Mouse (Mus musculus) spleen, adult 12 weeks (tissue): ENCODE measurements at regions not wholly inside any gene's neighbourhood (a gene's known extent, or its start where the extent isn't known, plus 50 kb on each side); places are given as distances from the start of the nearest gene placed in this dataset.

ENCODE experiments used
- DNase-seq: peaks from one replicate; pipeline ENCODE4 v3.0.0; 2022; ENCODE audit warnings: low spot score

DNA sequence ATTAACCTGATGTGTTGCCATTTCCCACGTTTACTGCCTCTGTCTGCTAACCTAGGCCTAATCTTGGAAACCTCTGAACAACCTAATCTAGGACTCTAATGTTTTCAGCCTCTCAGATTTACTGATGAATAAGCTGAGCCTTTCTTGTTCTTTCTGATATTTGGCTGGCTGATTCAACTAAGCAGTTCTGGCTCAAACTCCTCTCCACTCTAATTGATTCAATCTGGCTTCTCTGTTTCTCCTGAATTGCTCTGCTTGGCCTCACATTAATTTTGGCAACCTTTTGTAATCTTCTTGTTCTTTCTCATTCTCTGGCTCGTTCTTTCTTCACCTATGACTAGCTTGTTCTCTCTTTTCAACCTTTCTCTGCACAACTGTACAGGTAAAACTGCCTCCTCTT is 1561.2 kb upstream of the Zeb2 start:
- DNase-seq = no peak

DNA sequence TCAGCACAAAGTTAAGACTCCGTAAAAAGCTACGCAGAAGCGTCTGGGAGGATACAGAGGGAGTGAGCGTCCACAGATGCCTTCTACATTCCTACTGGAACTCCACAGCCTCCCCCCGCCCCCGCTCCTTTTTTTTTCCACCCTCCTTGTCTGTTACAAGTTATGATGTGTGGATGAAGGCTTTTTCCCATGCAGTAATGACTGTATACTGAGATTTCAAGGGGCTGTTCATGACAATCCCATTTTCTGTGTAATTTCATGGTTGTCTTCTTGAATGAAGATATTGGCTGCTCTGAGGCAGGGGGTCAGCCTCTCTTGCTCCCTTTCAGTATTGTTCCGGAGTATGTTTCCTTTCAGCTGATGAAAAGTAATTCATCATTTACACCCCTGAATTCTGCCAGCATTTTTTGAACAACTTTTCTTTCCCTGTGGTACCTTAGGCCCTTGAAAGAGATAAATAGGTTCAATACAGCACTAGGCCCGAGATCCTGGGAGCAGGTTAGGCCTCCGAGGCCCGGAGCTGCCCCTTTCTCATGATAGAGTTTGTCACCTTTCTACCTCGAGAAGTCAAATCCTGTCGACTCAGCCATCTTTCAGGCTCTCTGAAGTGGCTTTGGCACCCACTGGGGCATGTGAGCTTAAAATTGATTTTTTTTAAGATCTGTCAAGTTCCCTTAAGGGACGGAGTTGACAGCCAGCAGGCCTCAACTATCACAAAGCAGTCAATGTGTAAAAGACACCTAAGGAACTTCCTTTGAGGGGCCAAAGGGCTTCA is 1552.5 kb upstream of the Zeb2 start:
- no peak for DNase-seq

DNA sequence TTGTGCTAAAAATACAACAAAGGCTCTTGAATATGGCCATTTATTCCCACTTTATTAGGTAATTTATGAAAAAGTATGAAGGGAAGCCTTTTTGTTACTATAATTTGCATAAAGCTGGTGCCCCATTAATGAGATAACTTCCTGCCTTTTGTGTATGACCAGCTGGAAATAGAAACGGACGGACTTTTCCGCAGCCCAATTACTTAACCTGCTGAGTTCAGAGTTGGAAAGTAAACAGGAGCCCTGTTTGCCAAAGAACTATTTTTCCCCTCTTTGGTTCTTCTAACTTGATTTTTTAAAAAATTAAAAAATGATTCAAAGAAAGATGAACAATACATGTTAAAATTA is 1549.8 kb upstream of the Zeb2 start:
- DNase-seq = no peak

DNA sequence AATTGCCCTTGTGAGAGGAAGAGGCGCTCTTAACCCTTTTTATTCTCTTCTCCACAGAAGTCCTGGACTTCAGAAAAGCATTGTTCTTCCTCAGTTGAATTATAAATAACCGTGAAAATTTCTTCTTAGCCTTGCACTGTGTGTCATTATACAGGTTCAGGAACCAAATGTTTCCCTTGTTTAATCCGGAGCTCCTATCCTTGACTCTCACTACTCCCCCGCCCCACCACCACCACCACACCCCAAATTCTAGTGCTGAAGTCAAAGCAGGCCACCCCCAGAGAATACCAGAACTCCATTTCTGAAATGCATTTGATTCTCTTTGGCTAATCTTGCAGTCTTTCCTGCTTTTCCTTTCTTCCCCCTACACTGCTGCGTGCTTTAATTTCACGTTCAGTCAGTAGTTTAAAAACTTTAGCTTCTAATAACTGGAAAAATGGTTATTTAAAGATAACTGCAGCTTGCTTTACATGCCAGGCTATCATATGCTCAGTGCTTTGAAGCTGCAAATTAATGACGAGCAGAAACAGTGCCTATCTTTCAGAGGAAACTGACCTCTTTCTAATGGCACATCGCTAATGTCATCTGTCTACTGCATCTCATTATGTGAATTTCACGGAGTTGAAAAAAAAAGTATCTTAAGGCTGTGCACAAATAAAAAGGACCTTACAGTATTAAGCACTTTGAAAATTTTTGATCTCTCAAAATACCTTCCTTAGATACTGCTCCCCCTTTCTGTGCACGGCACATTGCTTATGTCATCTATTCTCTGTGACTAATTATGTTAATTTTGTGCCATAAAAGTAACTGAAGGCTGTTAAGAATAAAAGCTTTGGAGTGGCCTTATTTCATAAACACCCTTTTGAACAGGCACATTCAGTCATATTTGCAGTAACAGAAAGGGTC is 1549.1 kb upstream of the Zeb2 start:
- no peak for DNase-seq

DNA sequence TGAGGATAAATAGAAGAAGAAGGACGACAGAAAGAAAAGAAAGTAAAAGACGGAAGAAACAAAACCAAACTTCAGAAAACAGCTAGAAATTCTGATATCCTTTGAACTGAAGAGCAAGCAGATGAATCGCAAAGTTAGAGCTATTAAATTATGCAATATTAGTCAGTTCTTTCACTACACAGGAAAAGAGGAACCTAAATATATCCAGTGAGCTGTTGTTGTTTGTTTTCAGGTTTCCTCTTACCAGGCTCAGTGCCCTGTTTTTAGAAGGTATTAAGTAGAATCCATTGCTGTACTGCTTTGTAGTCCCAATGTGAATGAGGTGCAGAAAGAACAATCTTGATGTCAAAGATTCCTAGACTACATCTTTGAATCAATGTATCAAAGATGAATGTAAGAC is 1544.7 kb upstream of the Zeb2 start:
- DNase-seq = no peak

DNA sequence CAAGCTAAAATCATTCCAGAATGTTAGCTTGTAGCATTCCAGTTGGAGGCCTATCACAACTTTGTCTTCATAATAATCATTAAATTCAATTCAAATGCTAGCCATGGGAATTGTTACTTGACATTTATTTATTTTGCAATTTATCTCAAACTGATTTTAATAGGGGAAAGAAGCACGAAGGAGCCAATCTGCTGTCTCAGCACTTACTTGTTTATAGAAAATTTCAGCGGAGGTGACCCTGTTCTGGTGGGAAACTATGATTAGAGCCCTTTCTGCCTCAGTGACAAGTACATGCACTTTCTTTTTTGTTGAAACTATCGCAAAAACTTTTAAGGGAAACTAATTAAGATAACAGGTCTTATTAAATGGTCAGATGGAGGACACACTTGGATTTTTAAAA is 1543.4 kb upstream of the Zeb2 start:
- DNase-seq = no peak

DNA sequence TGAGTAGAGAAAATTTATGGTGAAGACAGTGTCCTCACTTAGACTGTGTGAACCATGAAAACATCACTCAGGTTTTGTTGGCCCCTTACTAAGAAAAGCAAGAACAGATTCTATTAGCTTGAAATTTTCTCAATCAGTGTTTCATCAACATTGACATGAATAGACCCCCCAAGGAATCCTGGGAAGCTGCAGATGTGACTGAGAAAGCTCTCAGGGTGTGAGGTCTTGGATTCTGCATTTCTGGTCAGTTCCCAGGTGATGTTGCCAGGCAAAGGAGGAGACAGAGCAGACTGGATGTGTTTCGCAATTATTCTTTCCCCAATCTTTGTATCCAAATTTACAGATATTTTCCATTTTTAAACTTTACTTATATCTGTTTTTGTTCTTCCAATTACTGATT is 1538.1 kb upstream of the Zeb2 start:
- DNase-seq = no peak

DNA sequence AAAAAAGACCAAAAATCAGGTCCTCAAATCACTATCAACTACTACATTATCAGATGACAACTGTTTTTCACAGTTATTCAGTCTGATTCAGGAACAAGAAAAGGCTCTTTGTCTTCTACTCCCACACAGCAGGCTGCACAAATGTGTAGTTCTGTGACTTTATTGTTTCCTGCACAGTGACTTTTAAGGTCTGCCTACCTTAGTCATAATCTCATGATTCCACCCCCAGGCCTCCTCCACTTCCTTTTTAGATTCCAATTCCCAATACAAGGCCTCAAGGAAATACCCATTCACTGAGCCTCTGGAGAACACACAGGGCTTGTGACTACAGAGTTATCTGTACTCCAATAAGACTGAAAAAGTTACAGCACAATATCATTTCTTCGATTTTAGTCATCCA is 1535.4 kb upstream of the Zeb2 start:
- DNase-seq = no peak

DNA sequence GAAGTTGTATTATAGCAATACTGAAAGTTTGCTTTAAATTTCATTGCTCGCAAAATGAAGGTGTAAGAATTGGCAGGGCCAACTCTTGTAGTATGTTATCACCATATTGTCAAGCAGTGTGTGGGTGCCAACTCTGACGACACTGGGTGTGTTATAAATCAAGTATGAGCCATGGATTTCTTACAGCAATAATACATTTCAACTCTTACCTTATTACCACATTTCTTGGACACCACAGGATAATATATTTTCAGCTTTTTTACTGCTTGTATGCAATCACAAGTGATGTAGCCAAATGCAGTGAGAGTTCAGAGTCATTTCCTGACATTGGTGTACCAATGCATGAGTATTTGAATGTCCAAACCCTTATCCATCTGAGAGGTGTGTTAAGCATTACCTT is 1529.2 kb upstream of the Zeb2 start:
- DNase-seq = no peak

DNA sequence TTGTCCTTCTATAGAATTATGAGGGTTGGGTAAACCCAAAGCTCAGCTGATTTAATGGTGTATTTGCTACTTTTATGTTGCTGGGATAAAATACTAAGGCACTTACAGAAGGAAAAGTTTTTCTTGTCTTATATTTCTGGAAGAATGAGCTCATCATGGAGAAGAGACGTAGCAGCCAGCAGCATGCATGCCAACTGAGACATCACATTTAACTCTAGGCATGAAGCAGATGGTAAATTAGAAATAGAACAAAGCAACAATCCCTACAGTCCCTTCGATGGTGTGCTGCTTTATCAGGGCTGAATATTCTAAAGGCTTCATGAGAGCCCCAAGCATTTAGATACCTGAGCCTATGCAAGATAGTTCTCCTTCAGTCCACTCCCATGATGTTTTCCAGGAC is 1492.0 kb upstream of the Zeb2 start:
- no peak for DNase-seq

DNA sequence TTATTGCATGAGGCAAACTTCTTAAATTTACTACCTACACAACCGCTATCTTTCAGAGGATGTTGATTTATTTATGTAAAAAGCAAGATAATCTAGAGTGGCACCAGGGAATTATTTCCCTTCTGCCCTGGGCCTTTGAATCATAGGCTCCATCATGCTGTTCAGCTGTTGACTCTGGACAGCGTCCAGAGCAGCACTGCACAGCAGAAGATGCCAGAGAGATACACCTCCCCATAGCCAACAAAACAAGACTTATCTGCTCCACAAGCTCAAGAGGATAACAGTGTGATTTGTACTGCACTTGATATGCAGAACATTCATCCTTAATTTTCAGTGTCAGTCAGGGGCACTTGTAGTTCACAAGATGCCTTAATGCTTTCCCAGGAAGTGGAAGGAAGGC is 1464.6 kb upstream of the Zeb2 start:
- DNase-seq = no peak

DNA sequence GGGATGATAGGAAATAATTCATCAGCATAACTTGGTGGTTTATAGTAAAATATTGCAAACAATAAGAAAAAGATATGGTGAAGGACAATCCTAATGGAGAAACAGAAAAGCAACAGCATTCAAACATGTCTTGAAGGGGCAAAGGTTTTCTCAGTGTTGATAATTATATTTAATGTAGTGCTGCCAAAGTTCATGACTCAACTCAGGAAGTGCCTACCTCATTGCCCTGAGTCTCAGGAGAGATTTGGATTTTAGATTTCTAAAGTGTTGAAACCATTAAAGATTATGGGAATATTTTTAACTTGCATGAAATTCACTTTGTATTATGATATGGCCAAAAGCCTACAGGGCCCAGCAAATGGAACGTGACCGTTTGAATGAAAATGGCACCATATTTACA is 1453.2 kb upstream of the Zeb2 start:
- DNase-seq = no peak

DNA sequence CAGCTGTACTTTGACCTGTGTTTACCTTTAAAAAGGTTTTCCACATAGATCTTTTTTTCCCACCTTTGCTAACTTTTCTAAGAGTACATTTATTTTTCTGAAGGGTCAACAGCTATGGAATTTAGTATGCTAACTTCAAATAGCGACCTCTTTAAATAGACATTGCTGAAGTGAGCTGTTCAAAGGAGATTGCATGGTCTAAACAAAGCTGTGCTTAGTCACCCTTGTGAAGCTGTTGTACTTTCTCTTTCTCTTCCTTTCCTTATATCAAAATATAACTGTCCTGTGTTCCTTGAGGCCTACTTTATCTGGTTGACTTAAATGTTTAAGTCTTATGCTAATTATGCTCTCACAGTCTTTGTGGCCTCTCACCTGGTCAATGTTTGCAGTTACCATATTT is 1416.2 kb upstream of the Zeb2 start:
- DNase-seq = no peak

DNA sequence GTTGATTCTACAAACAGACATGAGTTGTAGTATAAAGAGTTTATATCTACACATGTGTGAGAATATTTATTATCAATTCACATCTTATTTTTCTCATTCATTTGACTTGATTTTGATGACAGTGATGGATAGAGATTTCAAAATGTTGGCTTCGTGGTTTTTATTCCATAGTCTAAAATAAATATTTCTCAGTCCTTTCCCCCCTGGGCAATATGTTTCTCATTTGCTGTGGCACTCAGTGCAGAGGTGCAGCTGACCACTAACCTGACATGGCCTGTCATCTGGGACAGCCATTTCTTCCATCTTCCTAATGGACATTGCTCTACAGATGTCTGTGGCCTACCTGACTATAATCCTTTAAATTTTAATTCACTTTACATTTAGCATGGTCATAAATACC is 1413.5 kb upstream of the Zeb2 start:
- DNase-seq = no peak

DNA sequence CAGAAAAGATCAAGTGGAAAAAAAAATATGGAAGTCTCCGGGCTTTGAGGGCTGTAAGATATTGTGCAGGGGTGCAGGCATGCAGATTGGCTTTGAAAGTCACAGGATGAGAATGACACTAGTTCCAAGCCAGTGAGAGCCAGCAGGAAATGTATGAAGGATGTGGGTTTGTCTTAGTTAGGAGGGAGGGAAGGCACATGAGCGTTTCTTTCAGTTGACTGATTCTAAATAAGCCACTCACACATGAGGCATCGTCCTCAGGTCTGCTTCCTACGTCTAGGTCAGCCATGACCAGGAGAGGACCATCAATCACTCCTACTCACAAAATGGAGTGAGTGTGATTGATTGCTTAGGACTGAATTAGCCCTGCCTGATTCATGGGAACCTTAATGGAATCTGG is 1408.0 kb upstream of the Zeb2 start:
- no peak for DNase-seq

DNA sequence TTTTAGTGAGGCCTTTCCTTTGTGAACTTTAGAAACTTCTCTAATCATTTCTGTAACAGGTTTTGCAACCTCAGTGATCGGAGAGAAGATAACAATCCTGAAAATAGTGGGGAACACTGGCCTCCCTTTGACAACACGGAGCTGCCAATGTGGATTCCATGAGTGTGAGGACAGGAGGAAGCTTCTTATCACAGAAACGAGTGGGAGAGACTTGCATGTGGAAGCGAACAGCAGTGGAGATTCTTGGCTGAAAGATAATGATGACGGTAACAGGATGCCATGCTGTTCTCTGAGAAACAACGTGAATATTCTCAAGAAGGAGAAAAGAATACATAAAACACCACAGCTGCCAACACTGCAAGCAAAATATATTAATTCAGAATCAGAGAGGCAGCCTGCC is 1407.4 kb upstream of the Zeb2 start:
- no peak for DNase-seq

DNA sequence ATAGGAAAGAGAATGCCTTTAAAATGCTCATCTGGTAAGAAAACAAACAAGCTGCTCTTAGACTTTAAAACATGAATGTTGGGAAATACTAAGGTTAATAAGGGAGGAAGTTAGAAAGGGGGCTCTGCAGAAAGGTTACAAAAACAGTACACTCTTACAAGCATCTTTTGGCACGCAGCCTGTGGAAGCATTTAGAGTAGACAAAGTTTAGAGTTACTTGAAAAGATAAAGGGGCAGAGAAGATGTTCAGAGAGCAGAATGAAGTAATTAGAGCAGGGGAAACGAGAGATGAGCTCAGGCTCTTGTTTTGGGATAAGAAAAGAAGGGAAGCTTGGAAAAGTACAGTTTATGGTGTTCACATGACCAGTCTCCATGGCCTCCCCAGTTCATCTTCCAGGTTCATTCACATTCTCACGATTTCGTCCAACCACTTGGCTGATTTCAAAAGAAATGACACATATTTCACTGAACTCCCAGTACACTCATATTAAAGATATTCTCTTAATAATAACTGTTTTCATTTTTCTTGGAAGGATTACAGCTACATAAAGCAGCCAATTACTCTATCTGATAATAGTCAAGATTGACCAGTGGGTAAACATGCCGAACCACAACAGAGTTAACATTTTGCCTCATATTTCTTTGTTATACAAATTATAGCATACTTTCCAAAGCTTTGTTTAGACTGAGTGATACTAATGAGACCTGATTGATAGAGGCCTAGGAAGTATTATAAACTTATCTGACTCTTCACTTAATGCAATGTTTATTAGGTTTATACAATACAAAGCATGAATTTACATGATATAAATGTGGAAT is 1404.2 kb upstream of the Zeb2 start:
- DNase-seq = no peak

DNA sequence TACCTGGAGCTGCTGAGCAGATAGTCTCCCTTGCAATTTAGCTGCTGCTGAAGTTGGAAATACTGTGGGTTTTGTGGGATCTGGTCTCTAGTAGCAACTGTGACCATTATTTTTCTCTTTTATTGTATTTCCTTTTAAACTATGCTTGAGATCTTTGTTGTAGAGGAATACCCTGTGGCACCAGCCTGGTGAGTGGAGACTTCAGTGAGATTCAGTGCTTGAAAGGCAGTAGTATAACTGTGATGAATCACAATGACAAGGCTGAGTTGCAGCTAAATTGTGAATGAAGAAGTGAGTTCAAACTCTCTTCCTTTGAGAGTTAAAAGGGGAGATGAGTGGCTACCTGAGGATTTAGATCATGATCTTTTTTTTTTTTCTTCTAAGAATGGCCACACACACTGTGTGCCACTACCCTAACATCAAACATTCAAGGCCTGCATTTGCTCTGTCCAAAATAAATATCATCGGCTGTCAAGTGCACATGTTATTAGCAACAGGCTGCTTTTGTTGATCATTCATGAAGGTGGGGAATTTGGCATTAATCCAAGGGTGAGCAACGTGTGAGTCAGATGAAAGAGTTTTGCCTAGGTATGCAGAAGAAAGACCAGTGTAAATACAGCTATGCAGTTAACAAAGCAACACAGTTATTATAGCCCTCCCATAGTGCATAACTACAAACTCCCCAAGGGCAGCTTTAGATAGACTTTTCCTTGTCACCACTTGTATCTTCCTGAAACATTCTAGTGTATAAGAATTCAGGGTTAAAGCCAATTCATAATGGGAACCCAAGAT is 1395.2 kb upstream of the Zeb2 start:
- DNase-seq = no peak

DNA sequence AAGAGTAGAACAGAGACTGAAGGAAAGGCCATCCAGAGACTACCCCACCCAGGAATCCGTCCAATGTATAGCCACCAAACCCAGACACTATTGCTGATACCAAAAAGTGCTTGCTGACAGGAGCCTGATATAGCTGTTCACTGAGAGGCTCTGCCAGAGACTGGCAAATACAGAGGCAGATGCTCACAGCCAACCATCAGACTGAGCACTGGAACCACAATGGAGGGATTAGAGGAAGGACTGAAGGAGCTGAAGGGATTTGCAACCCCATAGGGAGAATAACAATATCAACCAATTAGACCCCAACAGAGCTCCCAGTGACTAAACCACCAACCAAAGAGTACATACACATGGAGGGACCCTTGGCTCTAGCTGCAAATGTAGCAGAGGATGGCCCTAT is 1389.8 kb upstream of the Zeb2 start:
- DNase-seq = no peak

DNA sequence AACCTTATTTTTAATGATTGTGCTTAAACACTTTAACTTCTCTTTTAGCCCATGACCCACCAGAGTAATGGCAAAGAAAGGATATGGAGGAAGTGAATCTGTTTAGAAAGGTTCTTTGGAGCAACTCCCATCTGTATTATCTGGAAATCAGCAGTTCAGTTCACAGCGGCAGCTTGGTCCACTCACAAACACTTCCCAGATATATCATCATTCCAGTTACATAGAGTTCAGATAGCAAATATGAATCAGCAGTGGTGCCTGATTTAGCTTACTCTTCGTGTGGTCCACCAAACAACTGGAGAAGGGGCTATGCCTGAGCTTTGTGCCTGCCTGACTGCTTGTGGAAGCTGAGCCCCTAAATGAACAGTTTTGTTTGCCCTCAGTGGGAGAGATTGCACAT is 1385.9 kb upstream of the Zeb2 start:
- no peak for DNase-seq

DNA sequence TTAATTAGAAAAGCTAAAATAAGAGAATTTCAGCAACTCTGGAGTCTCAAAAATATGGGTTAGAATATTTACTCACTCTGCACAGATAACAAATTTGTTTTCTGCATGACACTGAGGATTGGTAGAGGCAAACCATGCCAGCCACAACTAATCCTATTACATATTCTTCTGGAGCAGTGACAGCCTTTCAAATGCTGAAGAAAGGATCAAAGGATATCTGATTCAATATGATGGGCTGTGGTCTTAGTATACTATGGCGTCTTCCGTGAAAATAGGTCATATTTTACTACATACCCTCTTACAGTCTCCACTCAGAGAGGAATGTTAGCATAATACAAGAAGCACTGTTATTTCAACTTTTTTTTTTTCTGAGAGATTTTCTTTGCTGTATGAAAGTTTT is 1375.1 kb upstream of the Zeb2 start:
- DNase-seq = no peak

DNA sequence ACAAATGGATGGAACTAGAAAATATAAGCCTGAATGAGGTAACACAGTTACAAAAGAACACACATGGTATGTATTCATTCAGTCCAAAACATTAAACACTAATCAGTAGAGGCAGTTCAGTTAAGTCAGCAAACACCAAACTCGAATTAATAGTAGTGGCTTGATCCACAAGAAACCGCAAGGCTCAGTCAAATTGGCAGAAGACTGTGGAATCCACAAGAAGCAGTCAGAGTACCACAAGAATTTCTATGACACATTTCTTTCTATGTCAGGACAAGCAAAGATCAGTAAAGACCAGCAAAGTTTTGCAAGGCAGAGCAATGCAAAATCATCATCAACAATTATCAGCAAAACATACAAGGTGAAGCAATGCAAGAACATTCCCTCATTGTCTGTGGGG is 1373.9 kb upstream of the Zeb2 start:
- no peak for DNase-seq
